Mouse (Mus musculus): ENCODE results near the gene Pigk.

- TF ChIP-seq POLR2A (IDR thresholded peaks at IDR 0.05; ENCODE audit: borderline replicate concordance, insufficient read depth, low read length) = no peak
- TF ChIP-seq CTCF (IDR thresholded peaks at IDR 0.05; ENCODE audit: borderline replicate concordance, insufficient read depth, low read depth, low read length) = no peak
Measured at GRCm38 (mm10) chr3:152920365-152920764, 206.5 kb downstream of the Pigk start.

Data from cerebellum, adult 2 months (tissue).